Mouse (Mus musculus) G1E (cell line): ENCODE results near the gene Gps1. TPM values are rescaled to one million over a fixed set of nuclear protein-coding genes. Genes with fewer than 3 reads are reported as not detected.
"Not testable (repeated sequence)": the region's sequence is repeated elsewhere in the genome, so short reads cannot be mapped to it uniquely, and the experiment has no call there.

ENCODE experiments used
- ATAC-seq: 2 replicates; pipeline ENCODE4 v1.8.0; 2016; ENCODE audit warnings: mild to moderate bottlenecking; ENCODE audit not compliant: insufficient number of reproducible peaks, poor library complexity, low FRiP score, severe bottlenecking; ENCODE audit errors: extremely low read depth
- DNase-seq: peaks from one replicate; pipeline ENCODE4 v3.0.0; 2012; ENCODE audit warnings: low spot score
- H3K27me3 ChIP-seq: 2 replicates; pipeline ENCODE4 v1.6.1; 2012; ENCODE audit warnings: mild to moderate bottlenecking, low read length, inconsistent platforms; ENCODE audit not compliant: insufficient read depth
- H3K36me3 ChIP-seq: replicated peaks from 2 replicates; pipeline ENCODE3; 2012; ENCODE audit warnings: mild to moderate bottlenecking, inconsistent platforms
- H3K4me1 ChIP-seq: 2 replicates; pipeline ENCODE4 v1.6.1; 2012; ENCODE audit warnings: low read depth, low read length, inconsistent platforms, mixed read lengths; ENCODE audit not compliant: insufficient read depth
- H3K4me3 ChIP-seq: 2 replicates; pipeline ENCODE4 v1.5.1; 2012; ENCODE audit warnings: low read depth, mild to moderate bottlenecking, inconsistent platforms, low read length, moderate library complexity, mixed read lengths
- H3K9me3 ChIP-seq: replicated peaks from 2 replicates; pipeline ENCODE4 v1.6.1; 2012; ENCODE audit warnings: inconsistent platforms
- CTCF ChIP-seq: IDR thresholded peaks from 2 replicates; pipeline ENCODE4 v1.5.1; 2012; ENCODE audit warnings: low read depth, low read length, inconsistent platforms, mixed read lengths
- GATA1 ChIP-seq: IDR thresholded peaks from 2 replicates; pipeline ENCODE4 v1.6.1; 2012; ENCODE audit warnings: borderline replicate concordance, low read length, inconsistent platforms, mixed read lengths
- GATA2 ChIP-seq: IDR thresholded peaks from 2 replicates; pipeline ENCODE4 v1.6.1; 2012; ENCODE audit warnings: low read depth, low read length, inconsistent platforms, borderline replicate concordance
- POLR2AphosphoS5 ChIP-seq: IDR thresholded peaks from 2 replicates; pipeline ENCODE4 v1.6.1; 2012; ENCODE audit warnings: low read depth, low read length, inconsistent platforms; ENCODE audit not compliant: insufficient replicate concordance
- TAL1 ChIP-seq: conservative IDR thresholded peaks from 2 replicates; pipeline ENCODE4 v1.6.1; 2012; ENCODE audit warnings: low read depth, low read length, inconsistent platforms, mixed read lengths
- polyA plus RNA-seq: library from polyadenylated mRNA; stranded (reverse); fragments of >175 nt; gene quantifications from 2 replicates; pipeline ENCODE4 v1.2.3, GENCODE M21; 2012
- total RNA-seq, 2 experiments: library from RNA; stranded (forward) in 1 of 2; stranded (reverse) in 1 of 2; fragments of 200-1000 nt in 1 of 2; fragments of >200 nt in 1 of 2; fragmentation: Nextera tagmentation in 1 of 2; gene quantifications; 2 replicates each; pipeline ENCODE4 v1.2.3; 2014 to 2017

The Gps1 gene
- total and polyA plus RNA-seq, 3 experiments = 66.5 to 110 (median 109) TPM

DNA sequence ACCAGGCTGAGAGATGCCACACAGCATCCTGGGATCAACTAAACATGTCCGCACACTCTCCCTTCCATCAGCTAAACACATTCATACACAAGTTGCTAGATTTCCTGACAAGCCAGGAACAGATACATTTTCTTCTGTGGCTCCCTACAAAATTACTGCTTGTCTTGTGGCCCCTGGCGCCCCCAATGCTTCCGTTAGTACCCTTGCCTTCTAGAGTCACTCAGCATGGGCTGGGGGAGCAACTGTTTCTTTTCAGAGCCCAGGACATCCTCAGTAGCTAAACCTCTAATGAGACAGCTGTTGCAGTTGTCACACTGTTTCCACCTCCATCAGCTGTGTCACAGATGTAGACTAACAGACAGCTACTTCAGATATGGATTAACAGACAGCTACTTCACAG, 11.3 kb upstream of the Gps1 start:
- no peaks in the 10 kb centered on the region for H3K36me3 ChIP-seq
- H3K27me3 ChIP-seq = peaks cover 15% of the 10 kb centered on the region
- DNase-seq (no peak), ATAC-seq (no peak)
- no peaks in the 10 kb centered on the region for H3K9me3 ChIP-seq
- peaks cover 6% of the 10 kb centered on the region for H3K4me1 ChIP-seq
- no peak for TF ChIP-seq POLR2AphosphoS5
- TF ChIP-seq GATA1 = no peak
- no peak overlapping the region for H3K4me3 ChIP-seq

- H3K9me3 ChIP-seq = no peaks in the 10 kb centered on the region
- peaks cover 2% of the 10 kb centered on the region for H3K36me3 ChIP-seq
- peaks cover 6% of the 10 kb centered on the region for H3K4me1 ChIP-seq
- DNase-seq (no peak), ATAC-seq (no peak)
- TF ChIP-seq POLR2AphosphoS5 (no peak), TAL1 (no peak), GATA1 (no peak), GATA2 (no peak), CTCF (no peak)
- H3K4me3 ChIP-seq = no peak overlapping the region
- H3K27me3 ChIP-seq = peaks cover 10% of the 10 kb centered on the region
These were observed 10.4 kb upstream of the Gps1 start for GRCm38 (mm10) chr11:120773463-120774190.

GRCm38 (mm10) chr11:120775774-120776469, 8.2 kb upstream of the Gps1 start:
- H3K4me3 ChIP-seq = no peak overlapping the region
- ATAC-seq = peak; percentile 60
- H3K9me3 ChIP-seq = no peaks in the 10 kb centered on the region

DNA sequence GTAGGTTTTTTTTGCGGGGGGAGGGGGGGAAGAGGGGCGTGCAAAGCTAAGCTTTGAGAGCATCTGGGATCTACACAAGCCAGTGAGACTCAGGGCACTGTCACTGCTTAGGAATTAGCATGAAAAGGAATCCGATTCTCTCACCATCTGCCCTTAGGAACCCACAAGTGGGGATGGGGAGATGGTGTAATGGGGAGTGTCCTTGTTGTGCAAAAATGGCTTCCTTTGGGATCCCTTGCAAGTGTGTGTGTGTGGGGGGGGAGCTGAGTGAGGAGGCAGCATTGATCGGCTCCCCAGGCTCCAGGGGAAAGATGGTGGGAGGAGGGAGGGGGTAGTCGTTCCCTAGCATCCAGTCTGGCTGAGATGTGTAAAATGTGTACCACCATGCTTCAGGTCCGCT, 6.9 kb upstream of the Gps1 start:
- ATAC-seq (no peak), DNase-seq (no peak)
- H3K27me3 ChIP-seq = peaks cover 10% of the 10 kb centered on the region
- no peak for TF ChIP-seq CTCF
- H3K4me3 ChIP-seq = no peak overlapping the region
- peaks cover 30% of the 10 kb centered on the region for H3K36me3 ChIP-seq
- no peaks in the 10 kb centered on the region for H3K9me3 ChIP-seq
- peaks cover 6% of the 10 kb centered on the region for H3K4me1 ChIP-seq

More at GRCm38 (mm10) chr11:120775774-120776469, 8.2 kb upstream of the Gps1 start:
- no peak for TF ChIP-seq POLR2AphosphoS5
- peak; percentile 97 for TF ChIP-seq CTCF
- peak; percentile 72 for DNase-seq
- peaks cover 10% of the 10 kb centered on the region for H3K27me3 ChIP-seq
- H3K4me1 ChIP-seq = peaks cover 6% of the 10 kb centered on the region
- H3K36me3 ChIP-seq = peaks cover 21% of the 10 kb centered on the region

GRCm38 (mm10) chr11:120779876-120780275, 4.2 kb upstream of the Gps1 start:
- Histone ChIP-seq H3K36me3 (peaks cover 44% of the 10 kb centered on the region), H3K27me3 (peaks cover 5% of the 10 kb centered on the region), H3K9me3 (no peaks in the 10 kb centered on the region), H3K4me3 (no peak overlapping the region), H3K4me1 (peaks cover 19% of the 10 kb centered on the region)
- ATAC-seq = no peak
- no peak for DNase-seq
- TF ChIP-seq TAL1 (no peak), CTCF (no peak), POLR2AphosphoS5 (no peak), GATA2 (no peak), GATA1 (no peak)

GRCm38 (mm10) chr11:120781361-120781760, 2.7 kb upstream of the Gps1 start:
- not testable (repeated sequence) for H3K9me3 ChIP-seq, DNase-seq, H3K4me3 ChIP-seq, H3K27me3 ChIP-seq, ATAC-seq
- Histone ChIP-seq H3K4me1 (peaks cover 30% of the 10 kb centered on the region), H3K36me3 (peaks cover 59% of the 10 kb centered on the region)
